Mouse (Mus musculus) heart, embryonic 14.5 days (tissue): ENCODE data around the gene Cnn3. TPM values are rescaled to one million over a fixed set of nuclear protein-coding genes. Genes with fewer than 3 reads are reported as not detected.

Experiments used
- ATAC-seq: fragments of 200-750 bp; cut with Nextera tagmentation; 2 replicates; pipeline ENCODE4 v1.8.0; 2017; ENCODE audit warnings: low read depth, moderate TSS enrichment; ENCODE audit not compliant: insufficient number of reproducible peaks, insufficient read depth, low FRiP score
- H3K27ac ChIP-seq, 2 experiments: fragments of 200-500 bp in 1 of 2; fragments of 300-500 bp in 1 of 2; sonication (generic) in 1 of 2; replicated peaks in 1 of 2; 2 replicates each; pipeline ENCODE4 v1.5.1; 2012 to 2014; ENCODE audit warnings: low read depth in 2 of 2, low read length in 2 of 2, control low read depth in 1 of 2, mild to moderate bottlenecking in 1 of 2, mixed read lengths in 1 of 2; ENCODE audit not compliant: control insufficient read depth in 1 of 2, insufficient read depth in 1 of 2
- H3K27me3 ChIP-seq: fragments of 300-500 bp; sonication (generic); 2 replicates; pipeline ENCODE4 v1.6.1; 2014; ENCODE audit warnings: mild to moderate bottlenecking, low read length, control low read depth; ENCODE audit not compliant: control insufficient read depth, insufficient read depth
- H3K36me3 ChIP-seq: fragments of 300-500 bp; sonication (generic); 2 replicates; pipeline ENCODE4 v1.6.1; 2014; ENCODE audit warnings: mild to moderate bottlenecking, control low read depth, low read length, mixed read lengths; ENCODE audit not compliant: control insufficient read depth, insufficient read depth
- H3K4me1 ChIP-seq, 2 experiments: fragments of 200-500 bp in 1 of 2; fragments of 300-500 bp in 1 of 2; sonication (generic) in 1 of 2; 2 replicates each; pipeline ENCODE4 v1.6.1; 2012 to 2014; ENCODE audit warnings: low read length in 2 of 2, control low read depth in 1 of 2, mixed read lengths in 1 of 2; ENCODE audit not compliant: control insufficient read depth in 2 of 2, insufficient read depth in 2 of 2
- H3K4me2 ChIP-seq: fragments of 300-500 bp; sonication (generic); 2 replicates; pipeline ENCODE4 v1.6.1; 2014; ENCODE audit warnings: mild to moderate bottlenecking, low read length
- H3K4me3 ChIP-seq, 2 experiments: fragments of 200-500 bp in 1 of 2; fragments of 300-500 bp in 1 of 2; sonication (generic) in 1 of 2; 2 replicates each; pipeline ENCODE4 v1.5.1; 2012 to 2014; ENCODE audit warnings: low read length in 2 of 2, mild to moderate bottlenecking in 2 of 2, control low read depth in 1 of 2, low read depth in 1 of 2, moderate library complexity in 1 of 2; ENCODE audit not compliant: control insufficient read depth in 1 of 2, insufficient read depth in 1 of 2
- H3K9ac ChIP-seq: fragments of 300-500 bp; sonication (generic); 2 replicates; pipeline ENCODE4 v1.6.1; 2014; ENCODE audit warnings: mild to moderate bottlenecking, low read length
- H3K9me3 ChIP-seq: fragments of 300-500 bp; sonication (generic); 2 replicates; pipeline ENCODE4 v1.6.1; 2016; ENCODE audit warnings: low read length, control low read depth; ENCODE audit not compliant: control insufficient read depth
- WGBS: fragments of 180-500 bp; shearing (Covaris S2); extraction: QIAGEN DNeasy Blood & Tissue Kit; methylation state at CpG from one replicate; pipeline ENCODE4 v1.1.7; 2014; 5-methylcytosine and 5-hydroxymethylcytosine counted together
- polyA plus RNA-seq: library from polyadenylated mRNA; unstranded; fragments of >200 nt; fragmentation: Nextera tagmentation; extraction: Ambion mirVana; gene quantifications from 2 replicates; pipeline ENCODE4 v1.2.1, GENCODE M21; 2014

Gene Cnn3
- polyA plus RNA-seq, 1 experiment from 2014 or later, result 372 TPM

DNA sequence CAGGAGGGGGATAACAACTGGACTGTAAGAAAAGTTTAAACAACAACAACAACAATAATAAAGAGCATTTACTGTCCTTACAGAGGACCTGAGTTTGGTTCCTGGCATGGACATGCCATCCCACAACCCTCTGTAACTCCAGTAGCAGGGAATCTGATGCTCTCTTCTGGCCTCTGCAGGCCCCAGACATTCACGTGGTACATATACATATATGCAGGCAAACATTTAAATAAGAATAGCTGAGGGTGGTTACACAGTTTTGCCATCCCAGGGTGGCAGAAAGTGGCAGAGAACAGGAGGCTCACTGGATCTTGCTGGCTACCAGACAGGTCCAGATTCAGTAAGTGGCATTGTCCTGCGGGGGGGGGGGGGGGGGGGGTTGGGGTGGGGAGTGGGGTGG is 41.8 kb downstream of the Cnn3 start:
- no peak for ATAC-seq
- H3K9ac ChIP-seq, result no peak overlapping the region
- no peaks in the 10 kb centered on the region for H3K36me3 ChIP-seq
- WGBS, result 13% methylated on average over 2 of the region's 2 CpGs
- H3K27me3 ChIP-seq, result no peaks in the 10 kb centered on the region
- H3K9me3 ChIP-seq, result no peaks in the 10 kb centered on the region
- no peak overlapping the region for H3K27ac ChIP-seq
- no peak overlapping the region for H3K4me3 ChIP-seq
- peaks cover 6% of the 10 kb centered on the region in 2 experiments; a peak in 3 of 4 replicates for H3K4me1 ChIP-seq
- H3K4me2 ChIP-seq, result no peak overlapping the region

DNA sequence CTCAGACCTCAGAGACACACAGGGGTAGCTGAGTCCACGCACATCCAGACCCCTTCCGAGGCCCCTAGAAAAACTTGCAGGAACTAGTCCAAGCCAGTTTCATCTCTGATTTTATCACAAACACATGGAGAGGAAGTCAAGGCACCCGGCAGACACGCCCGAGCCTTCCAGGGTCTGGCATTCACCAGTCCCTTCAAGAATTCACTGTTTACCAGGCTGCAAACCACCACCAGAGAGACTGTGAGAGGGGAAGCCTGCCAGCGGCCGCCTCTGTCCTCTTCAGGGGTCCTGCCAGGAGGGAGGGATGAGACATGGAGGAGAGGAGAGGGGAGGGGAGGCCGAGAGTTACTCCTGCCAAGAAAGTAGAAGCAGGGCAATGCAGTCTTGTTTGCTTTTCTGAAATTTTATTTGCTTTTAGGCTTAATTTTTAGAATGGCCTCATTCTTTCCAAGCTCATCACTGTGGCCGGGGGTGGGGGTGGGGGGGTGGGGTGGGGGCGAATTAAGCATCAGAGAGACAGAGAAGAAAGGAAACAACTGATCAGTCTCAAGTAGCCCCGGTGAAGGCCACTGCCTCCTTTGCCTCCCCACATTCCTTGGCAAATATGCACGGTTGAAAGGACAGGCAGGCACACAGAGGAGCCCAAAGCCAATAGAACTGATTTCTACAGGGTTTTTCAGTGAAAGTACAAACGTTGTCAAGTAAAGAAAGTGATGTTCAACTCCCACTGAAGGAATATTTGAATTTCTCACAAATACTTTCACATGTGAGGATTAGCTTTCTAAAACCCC is 43.1 kb downstream of the Cnn3 start:
- H3K9ac ChIP-seq, result no peak overlapping the region
- H3K36me3 ChIP-seq, result no peaks in the 10 kb centered on the region
- no peak for ATAC-seq
- H3K27me3 ChIP-seq, result no peaks in the 10 kb centered on the region
- H3K9me3 ChIP-seq, result no peaks in the 10 kb centered on the region
- WGBS, result 12% methylated on average over 13 of the region's 13 CpGs
- peak overlapping the region; percentile 4; the same call in 1 of the 2 replicates for H3K4me2 ChIP-seq
- H3K4me1 ChIP-seq, result peaks cover 6% of the 10 kb centered on the region in 2 experiments; a peak in 3 of 4 replicates
- H3K4me3 ChIP-seq, result no peak overlapping the region
- no peak overlapping the region for H3K27ac ChIP-seq

DNA sequence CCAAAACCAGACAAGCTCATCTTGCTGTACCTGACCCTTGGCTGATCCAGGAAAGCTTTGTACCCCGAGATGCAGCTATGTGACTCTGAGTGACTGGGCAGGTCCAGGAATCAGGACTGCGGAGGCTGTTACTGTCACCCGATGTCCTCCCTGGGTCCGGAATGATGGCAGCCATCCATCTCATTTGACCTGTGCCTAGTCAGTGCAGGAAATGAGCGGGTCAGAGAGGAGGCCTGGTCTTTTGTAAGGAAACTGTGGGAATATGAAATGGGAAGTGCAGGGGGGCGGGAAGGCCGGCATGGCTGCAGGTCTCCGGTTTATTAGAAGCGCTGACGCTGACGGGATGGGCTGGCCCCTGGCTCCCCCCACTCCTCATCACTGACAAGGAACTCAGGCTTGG is 45.4 kb downstream of the Cnn3 start:
- no peak for ATAC-seq
- Histone ChIP-seq H3K9ac (no peak overlapping the region), H3K4me3 (no peak overlapping the region), H3K4me1 (peaks cover 6% of the 10 kb centered on the region in 2 experiments; a peak in 3 of 4 replicates), H3K9me3 (no peaks in the 10 kb centered on the region), H3K27ac (no peak overlapping the region), H3K36me3 (no peaks in the 10 kb centered on the region), H3K4me2 (no peak overlapping the region), H3K27me3 (no peaks in the 10 kb centered on the region)
- WGBS, result 66% methylated on average over 11 of the region's 11 CpGs

- no peak overlapping the region for H3K27ac ChIP-seq
- H3K4me2 ChIP-seq, result no peak overlapping the region
- WGBS, result 41% methylated on average over 3 of the region's 3 CpGs
- ATAC-seq, result no peak
- H3K9ac ChIP-seq, result no peak overlapping the region
- H3K9me3 ChIP-seq, result no peaks in the 10 kb centered on the region
- no peaks in the 10 kb centered on the region for H3K36me3 ChIP-seq
- H3K27me3 ChIP-seq, result no peaks in the 10 kb centered on the region
- no peak overlapping the region for H3K4me3 ChIP-seq
- H3K4me1 ChIP-seq, result no peaks in the 10 kb centered on the region
Observed at GRCm38 (mm10) chr3:121474738-121475137, 48.4 kb downstream of the Cnn3 start.

DNA sequence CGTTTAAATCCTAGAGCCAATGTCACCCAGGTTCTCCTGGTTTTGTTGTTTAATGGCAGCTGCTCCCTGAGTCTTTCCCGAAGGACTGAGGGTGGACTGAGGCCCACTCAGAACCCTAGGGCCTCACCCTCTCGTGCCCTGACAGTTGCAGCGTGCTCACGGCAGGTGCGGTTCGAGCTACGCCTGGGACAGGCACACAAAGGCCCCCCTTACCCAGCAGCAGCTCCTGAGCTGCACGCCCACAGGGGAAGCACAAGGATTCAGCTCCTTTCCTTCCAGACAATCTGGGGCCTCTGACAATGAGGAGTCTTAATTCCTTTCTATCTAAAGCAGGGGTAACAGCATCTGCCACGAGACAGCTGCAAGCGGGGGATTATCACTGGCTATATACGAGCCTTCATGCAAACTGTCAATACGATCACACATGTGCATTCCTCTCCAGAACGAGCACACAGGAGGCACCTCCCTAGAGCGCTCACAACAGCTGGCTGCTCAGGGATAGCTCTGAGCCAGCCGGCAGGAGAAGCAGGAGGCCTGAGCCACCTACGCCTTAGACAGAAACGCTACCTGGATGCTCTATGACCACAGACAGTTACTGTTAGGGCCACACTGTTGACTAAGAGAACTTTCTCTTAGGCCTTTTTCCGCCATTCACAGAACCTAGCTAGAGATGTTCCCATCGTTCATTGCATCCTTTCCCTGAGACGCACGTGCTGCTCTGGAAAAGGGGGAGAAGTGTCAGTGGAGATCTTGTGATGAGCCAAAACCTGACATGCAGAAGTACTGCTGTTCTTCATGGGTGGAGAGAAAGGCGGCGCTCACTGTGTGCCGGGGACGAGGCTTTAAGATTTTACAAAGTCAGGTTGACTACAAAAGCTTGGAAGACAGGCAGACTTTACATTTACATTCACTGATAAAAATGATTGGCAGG is 54.0 kb downstream of the Cnn3 start:
- no peaks in the 10 kb centered on the region for H3K27me3 ChIP-seq
- H3K4me2 ChIP-seq, result no peak overlapping the region
- no peaks in the 10 kb centered on the region for H3K36me3 ChIP-seq
- H3K4me1 ChIP-seq, result peaks cover 4 to 10% of the 10 kb centered on the region in 2 experiments; a peak in 2 of 4 replicates
- no peak overlapping the region for H3K27ac ChIP-seq
- H3K4me3 ChIP-seq, result no peak overlapping the region
- no peak overlapping the region for H3K9ac ChIP-seq
- no peaks in the 10 kb centered on the region for H3K9me3 ChIP-seq
- 64% methylated on average over 26 of the region's 26 CpGs for WGBS
- no peak for ATAC-seq

DNA sequence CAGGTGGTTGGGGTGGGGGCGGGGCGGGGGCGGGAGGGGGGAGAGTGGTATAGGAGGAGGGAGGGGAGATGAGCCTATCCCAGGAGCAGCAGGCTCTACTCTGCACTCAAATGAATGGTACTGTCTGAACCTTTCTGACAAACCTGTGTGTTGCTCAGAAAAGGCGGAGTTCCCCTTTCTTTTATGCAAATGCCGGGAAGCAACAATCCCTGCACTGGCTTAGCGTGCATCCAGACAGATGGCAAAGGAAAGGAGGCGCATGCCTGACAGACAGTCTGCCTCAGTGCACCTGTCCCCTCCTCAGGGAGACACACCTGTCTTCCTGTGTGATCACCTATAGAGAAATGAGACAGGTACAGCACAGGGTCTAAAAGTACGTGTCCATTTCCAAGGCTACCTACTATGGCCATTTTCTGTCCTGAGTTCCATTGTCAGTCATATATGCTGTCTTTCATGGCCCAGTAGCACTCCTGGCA is 54.7 kb downstream of the Cnn3 start:
- H3K4me3 ChIP-seq, result no peak overlapping the region
- ATAC-seq, result no peak
- 70% methylated on average over 8 of the region's 8 CpGs for WGBS
- H3K27ac ChIP-seq, result no peak overlapping the region
- H3K4me1 ChIP-seq, result peaks cover 4 to 10% of the 10 kb centered on the region in 2 experiments; a peak in 2 of 4 replicates
- no peak overlapping the region for H3K4me2 ChIP-seq
- H3K36me3 ChIP-seq, result no peaks in the 10 kb centered on the region
- no peak overlapping the region for H3K9ac ChIP-seq
- no peaks in the 10 kb centered on the region for H3K9me3 ChIP-seq
- no peaks in the 10 kb centered on the region for H3K27me3 ChIP-seq

- H3K36me3 ChIP-seq, result no peaks in the 10 kb centered on the region
- H3K4me3 ChIP-seq, result no peak overlapping the region
- WGBS, result 21% methylated on average over 6 of the region's 6 CpGs
- H3K4me2 ChIP-seq, result no peak overlapping the region
- no peak for ATAC-seq
- no peaks in the 10 kb centered on the region for H3K9me3 ChIP-seq
- no peak overlapping the region for H3K9ac ChIP-seq
- H3K27me3 ChIP-seq, result no peaks in the 10 kb centered on the region
- H3K27ac ChIP-seq, result no peak overlapping the region
- peaks cover 4 to 10% of the 10 kb centered on the region in 2 experiments; a peak in 2 of 4 replicates for H3K4me1 ChIP-seq
Observed at GRCm38 (mm10) chr3:121481564-121481963, 55.3 kb downstream of the Cnn3 start.
